Mouse (Mus musculus): ENCODE data around the gene Atp2c2. TPM values are rescaled to one million over a fixed set of nuclear protein-coding genes. Genes with fewer than 3 reads are reported as not detected.

The Atp2c2 gene
- polyA plus RNA-seq (2012; rRNA removed; ENCODE audit: low replicate concordance), result 4.3 and 5.8 TPM in 2 replicates

GRCm38 (mm10) chr8:119699549-119700134 is at the start of gene Atp2c2:
Atp2c2 (plus strand) TSS chr8:119700009.

GRCm38 (mm10) chr8:119666219-119666951 is 33.4 kb upstream of the Atp2c2 start, which contains the start of gene Wfdc1:
Wfdc1 (plus strand) TSS chr8:119666365.

GRCm38 (mm10) chr8:119778263-119778662 is 78.5 kb downstream of the Atp2c2 start, which contains the start of gene Tldc1:
Tldc1 (minus strand) TSS chr8:119778416.

Other genes starting within 250 kb of the Atp2c2 start
- 0.19 and 0.75 TPM in 2 replicates for gene Slc38a8, start 198.3 kb upstream of the Atp2c2 start, polyA plus RNA-seq (2012; rRNA removed; ENCODE audit: low replicate concordance)
- gene Mbtps1, start 141.3 kb upstream of the Atp2c2 start, polyA plus RNA-seq (2012; rRNA removed; ENCODE audit: low replicate concordance), result 38.5 and 43.8 TPM in 2 replicates
- 13.1 and 14.8 TPM in 2 replicates for gene Hsdl1, start 124.8 kb upstream of the Atp2c2 start, polyA plus RNA-seq (2012; rRNA removed; ENCODE audit: low replicate concordance)
- gene Dnaaf1, start 124.8 kb upstream of the Atp2c2 start, polyA plus RNA-seq (2012; rRNA removed; ENCODE audit: low replicate concordance), result 6.3 and 13.3 TPM in 2 replicates
- gene Taf1c, start 94.8 kb upstream of the Atp2c2 start, polyA plus RNA-seq (2012; rRNA removed; ENCODE audit: low replicate concordance), result 19.7 and 22.9 TPM in 2 replicates
- gene Adad2, start 87.3 kb upstream of the Atp2c2 start, polyA plus RNA-seq (2012; rRNA removed; ENCODE audit: low replicate concordance), result 0.44 and 4.5 TPM in 2 replicates
- 0.56 and 0.74 TPM in 2 replicates for gene Kcng4, start 64.3 kb upstream of the Atp2c2 start, polyA plus RNA-seq (2012; rRNA removed; ENCODE audit: low replicate concordance)
- gene Wfdc1, start 33.6 kb upstream of the Atp2c2 start, polyA plus RNA-seq (2012; rRNA removed; ENCODE audit: low replicate concordance), result 26.9 and 27.6 TPM in 2 replicates
- 6.4 and 8.5 TPM in 2 replicates for gene Tldc1, start 78.4 kb downstream of the Atp2c2 start, polyA plus RNA-seq (2012; rRNA removed; ENCODE audit: low replicate concordance)
- 369 and 425 TPM in 2 replicates for gene Cotl1, start 140.5 kb downstream of the Atp2c2 start, polyA plus RNA-seq (2012; rRNA removed; ENCODE audit: low replicate concordance)
- 12.2 and 17.3 TPM in 2 replicates for gene Klhl36, start 162.3 kb downstream of the Atp2c2 start, polyA plus RNA-seq (2012; rRNA removed; ENCODE audit: low replicate concordance)
- gene Usp10, start 210.4 kb downstream of the Atp2c2 start, polyA plus RNA-seq (2012; rRNA removed; ENCODE audit: low replicate concordance), result 101 and 122 TPM in 2 replicates
- gene Gm20388, start 210.8 kb downstream of the Atp2c2 start, polyA plus RNA-seq (2012; rRNA removed; ENCODE audit: low replicate concordance), result 43.1 and 44.1 TPM in 2 replicates

Data from duodenum, adult 2 months (tissue).